Mouse (Mus musculus) embryonic facial prominence, embryonic 14.5 days (tissue): ENCODE measurements around the gene Accs. TPM values are rescaled to one million over a fixed set of nuclear protein-coding genes. Genes with fewer than 3 reads are reported as not detected.

Experiments
- polyA plus RNA-seq: library from polyadenylated mRNA; unstranded; fragments of >200 nt; fragmentation: Nextera tagmentation; extraction: Ambion mirVana; gene quantifications from 2 replicates; pipeline ENCODE4 v1.2.1, GENCODE M21; 2014

Accs gene
- polyA plus RNA-seq, 1 experiment from 2014 or later = 5.7 TPM

Other genes starting within 250 kb of the Accs start
- 8.4 and 9.0 TPM in 2 replicates for gene Alx4, start 207.6 kb downstream of the Accs start, polyA plus RNA-seq
- gene Ext2, start 27.4 kb downstream of the Accs start, polyA plus RNA-seq = 115 and 126 TPM in 2 replicates
- gene Accsl, start 19.2 kb upstream of the Accs start, polyA plus RNA-seq = 0.53 TPM in 1 of 2 replicates, not detected in the other
- 6.9 and 10.6 TPM in 2 replicates for gene Gm13889, start 107.3 kb upstream of the Accs start, polyA plus RNA-seq
- not detected in 2 replicates for gene Gm27027, start 146.4 kb upstream of the Accs start, polyA plus RNA-seq
- gene Alkbh3, start 160.9 kb upstream of the Accs start, polyA plus RNA-seq = 53.8 and 69.8 TPM in 2 replicates